Mouse (Mus musculus) cerebellum, postnatal 4 days (tissue): ENCODE measurements at regions not wholly inside any gene's neighbourhood (a gene's known extent, or its start where the extent isn't known, plus 50 kb on each side); places are given as distances from the start of the nearest gene placed in this dataset.
A peak's percentile ranks its signal among the peaks of the same experiment; 100 is the strongest.

Experiments used
- DNase-seq, 2 experiments: peaks; one replicate each; pipeline ENCODE4 v3.0.0; 2022; ENCODE audit warnings: low spot score in 2 of 2, mixed read lengths in 1 of 2

DNA sequence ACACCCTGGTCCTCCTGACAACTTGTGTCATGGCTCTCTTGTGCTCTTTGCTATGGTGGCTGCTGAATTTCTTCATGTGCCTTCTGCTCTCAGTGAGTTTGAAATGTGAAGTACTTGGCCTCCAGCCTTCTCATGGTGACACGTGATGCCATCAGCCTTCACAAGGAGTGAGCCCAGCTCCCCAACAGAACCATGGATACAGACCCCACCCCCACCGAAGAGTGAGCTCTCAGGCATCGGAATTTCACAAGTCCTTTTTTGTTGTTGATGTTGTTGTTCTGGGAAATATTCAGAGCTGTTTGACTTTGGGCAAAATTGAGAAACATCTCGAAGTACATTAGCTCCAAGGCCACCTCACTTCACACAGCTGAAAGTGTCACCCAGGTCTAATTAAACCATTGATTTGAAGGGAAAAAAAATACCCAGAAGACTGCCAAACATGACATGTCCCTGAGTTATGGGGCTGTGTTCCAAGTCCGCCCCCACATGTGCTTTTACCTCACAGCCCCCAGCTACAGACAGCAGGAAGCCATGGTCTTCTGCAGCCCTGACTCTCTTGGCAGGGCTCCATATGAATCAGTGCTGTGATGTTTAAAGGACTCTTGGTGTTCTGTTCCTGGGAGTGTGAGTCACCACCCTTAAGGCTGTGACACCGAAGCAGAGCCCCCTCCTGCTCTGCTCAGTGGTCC lies 205.2 kb upstream of the A230072I06Rik start:
- no peak for DNase-seq

DNA sequence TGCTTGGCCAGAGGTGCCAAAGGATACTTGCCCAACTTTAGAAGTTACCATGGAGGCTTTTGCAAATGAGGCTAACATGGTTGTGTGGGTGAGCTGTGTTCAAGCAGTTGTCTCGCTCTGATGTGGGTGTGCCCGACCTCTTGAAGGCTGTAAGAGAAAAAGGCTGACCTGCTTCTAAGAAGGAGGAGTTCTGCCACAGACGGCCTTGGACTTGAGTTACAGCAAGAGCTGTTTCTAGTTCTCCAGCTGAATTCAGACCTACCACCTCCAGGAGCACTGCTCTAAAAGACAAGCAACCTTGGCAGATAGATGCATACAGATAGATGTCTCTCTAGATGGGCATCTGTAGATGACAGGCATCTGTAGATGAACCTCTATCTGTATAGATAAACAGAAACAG lies 202.7 kb upstream of the A230072I06Rik start:
- DNase-seq: no peak

DNA sequence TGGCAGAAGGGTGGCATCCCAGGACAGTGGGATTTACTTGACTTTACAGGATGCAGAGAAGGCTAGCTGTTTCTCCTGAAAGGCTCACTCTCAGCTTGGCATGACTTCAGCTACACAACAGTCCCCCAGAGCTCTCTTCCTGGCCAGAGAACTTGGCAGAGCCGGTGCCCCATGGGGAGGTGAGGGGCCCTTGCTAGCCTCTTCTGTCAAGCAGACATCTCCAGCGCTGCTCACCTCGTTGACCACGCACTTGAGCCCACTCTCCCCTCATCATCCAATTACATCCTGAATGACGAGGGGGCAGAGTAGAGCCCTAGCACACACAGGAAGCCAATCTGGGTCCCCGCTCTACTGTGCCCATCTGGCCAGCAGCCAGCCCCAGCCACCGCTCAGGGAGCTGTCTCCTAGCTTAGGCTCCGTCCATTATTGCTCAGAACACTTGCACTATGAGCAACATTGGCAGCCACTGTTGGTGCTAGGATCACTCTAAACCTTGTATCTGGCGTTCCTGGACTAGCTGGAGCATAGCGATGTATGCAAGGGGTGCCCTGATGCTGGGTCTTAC lies 201.7 kb upstream of the A230072I06Rik start:
- peak in 1 of 2 experiments; percentile 50 for DNase-seq

DNA sequence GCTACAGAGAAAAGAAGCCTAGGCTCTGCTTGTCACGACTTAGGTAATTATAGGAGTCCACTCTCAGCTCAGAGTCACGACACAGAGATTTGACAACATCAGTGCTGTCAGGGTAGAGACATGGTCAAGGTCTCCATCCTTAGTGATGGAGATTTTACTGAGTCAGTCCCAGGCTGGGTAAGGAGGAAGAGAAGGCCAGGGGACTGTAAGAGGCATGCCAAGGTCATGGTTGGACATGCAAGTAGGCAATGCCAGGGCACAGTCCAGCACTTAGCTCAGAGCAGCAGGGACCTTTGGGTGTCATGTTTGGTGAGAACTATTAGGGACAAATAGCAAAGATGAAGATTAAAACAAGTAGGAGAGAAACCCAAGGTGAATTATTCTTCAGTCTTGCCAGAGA lies 200.7 kb upstream of the A230072I06Rik start:
- DNase-seq: no peak

DNA sequence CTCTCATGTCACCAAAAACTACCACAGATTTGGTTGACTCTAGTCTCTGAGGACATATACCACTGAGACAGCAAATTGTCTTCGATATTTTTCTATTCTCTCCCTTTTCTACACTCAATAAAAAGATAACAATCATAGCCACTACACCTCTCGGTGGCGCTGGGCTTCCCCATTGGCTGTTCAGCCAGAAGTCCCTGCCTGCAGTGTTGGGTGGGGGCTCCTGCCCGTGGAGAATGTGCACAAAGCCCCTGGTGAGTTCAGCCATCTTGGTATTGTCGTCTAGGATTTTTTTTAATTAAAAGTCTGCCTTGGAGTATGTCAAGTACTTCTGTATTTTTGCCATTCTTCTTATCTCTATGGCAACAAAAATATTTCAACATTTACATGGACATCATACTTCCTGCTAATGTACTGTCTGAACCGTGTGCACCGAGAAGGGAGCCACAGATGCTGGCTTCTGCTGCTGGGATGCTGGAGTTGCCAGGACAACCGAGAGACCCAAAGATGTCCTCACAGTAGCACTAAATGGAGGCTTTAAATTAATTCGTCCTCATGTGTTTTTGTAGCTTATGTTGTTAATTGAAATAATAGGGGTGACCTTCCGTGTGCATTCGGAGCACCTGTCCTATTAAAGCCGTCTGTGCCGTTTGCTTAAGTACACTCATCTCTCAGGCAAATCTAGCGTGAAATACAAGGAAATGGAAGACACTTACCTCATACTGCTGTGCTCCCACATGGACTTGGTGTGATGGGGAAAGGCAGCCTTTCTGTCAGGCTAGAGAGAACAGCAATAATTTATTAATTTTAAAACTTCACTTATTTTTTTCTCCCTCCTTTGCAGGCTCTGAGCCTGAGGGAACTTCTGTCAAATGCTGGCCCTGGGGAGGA lies 199.7 kb upstream of the A230072I06Rik start:
- DNase-seq: no peak

DNA sequence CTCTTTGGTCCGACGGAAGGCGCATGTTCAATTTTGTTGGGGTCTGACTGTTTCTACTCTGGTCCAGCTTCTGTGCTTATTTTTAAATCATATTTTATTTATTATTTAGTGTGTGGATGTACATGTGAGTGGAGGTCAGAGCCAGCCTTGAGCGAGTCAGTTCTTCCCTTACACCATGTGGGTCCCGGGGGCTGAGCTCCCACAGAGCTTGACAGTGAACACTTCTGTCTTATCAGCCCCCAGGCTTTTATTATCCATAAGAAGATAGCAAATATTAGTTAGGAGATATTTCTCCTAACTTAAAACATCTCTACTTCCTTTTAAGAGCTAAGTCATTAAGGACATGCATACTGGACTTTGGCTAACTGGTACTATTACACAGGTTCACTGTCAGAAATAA lies 197.1 kb upstream of the A230072I06Rik start:
- DNase-seq: no peak

DNA sequence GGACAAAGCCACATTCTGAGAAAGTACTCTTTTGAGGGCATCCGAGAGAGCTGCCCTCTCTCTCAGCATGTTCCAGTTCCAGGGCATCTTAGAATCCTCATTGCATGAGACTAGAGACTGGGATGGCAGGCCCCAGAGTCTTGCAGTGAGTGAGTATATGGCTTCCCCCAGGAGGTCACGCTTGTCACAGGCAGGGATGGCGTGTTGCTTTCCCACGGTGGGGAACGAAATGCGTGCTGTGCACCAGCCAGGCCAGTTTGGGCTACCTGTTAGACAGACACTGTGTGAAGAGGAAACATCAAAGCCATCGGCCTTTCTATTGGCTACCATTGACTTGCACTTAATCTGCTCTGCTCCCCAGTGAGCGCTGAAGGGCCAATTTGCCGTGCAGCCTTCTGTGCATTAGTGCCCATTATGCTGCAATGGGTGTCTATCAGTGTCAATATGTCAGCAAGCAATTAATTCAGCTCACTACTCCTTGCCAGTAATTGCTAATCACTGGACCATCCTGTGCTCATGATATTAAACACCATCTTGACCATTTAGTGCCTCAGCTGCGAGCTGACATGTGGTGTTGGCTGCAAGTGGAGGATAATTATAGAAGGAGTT lies 191.3 kb upstream of the A230072I06Rik start:
- no peak for DNase-seq

DNA sequence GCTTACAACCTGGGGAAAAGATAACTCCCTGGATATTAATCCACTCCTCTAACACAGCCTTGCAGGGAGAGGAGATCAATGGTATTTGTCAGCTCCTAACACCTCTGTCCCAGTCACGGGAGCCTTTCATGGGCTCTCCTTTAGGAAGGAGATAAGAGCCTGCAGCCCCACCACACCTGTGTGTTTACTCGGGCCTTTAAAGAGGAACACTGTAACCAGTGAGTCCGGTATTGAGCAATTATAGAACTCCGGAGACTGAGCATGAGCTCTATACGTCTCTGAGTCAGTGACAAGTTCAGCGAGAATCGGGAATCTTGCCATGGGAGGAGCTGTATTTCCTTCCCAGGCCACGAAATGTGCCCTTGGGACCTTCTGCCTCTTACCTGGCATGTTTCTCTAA lies 178.5 kb upstream of the A230072I06Rik start:
- no peak for DNase-seq

DNA sequence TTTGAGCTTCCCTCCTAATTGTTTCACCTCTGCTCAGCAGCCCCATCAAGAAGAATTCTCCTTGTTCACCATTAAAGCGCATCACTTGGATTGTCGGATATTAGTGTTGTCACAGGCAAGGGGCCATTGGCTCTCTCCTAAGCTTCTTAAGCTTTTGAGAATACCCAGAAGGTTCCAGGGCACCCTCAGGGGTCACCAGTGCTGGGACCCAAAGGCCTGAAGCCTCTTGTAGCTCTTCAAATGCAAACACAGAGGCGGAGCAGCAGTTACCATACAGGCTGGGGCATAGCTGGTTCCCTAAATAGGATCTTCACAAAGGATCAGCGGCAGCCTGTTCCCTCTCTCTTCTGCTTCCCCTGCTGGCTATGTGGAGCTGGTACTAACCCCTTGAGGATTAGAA lies 175.3 kb upstream of the A230072I06Rik start:
- DNase-seq: no peak

DNA sequence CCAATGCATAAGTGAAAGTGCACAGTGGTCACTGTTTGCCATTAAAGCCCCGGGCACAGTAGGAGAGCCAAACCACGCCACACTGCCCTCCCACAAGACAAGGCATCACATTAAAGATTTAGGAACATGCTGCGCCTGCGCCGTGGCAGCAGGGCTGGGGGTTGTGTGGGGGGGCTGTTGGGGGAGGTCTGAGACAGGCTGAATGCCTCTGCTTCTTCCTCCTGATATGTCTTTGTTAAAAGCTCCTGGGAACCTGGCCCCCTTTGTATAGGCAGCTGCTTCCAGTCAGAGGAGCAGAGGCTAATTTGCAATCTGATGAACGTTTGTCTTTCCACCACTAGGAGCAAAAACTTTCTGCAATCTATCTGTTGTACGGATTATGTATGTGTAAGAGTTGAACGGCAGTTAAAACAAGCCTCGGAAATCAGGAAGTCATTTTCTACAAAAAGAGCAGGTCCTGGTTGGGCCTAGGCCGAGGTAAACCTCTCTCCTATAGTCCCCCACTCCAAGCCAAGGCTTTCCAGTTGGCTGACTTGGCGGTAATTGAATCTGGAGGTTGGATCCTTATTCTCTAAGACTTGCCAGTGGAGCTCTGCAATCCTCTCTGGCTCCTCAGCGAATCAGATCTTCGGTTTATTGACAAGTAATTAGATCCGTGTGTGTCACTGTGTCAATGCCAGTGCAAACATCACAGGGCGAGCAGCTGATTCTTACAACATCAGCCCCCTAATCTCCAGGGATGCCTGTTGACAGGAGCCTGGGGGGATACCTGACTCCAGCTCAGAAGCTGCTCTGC lies 173.3 kb upstream of the A230072I06Rik start:
- no peak for DNase-seq

DNA sequence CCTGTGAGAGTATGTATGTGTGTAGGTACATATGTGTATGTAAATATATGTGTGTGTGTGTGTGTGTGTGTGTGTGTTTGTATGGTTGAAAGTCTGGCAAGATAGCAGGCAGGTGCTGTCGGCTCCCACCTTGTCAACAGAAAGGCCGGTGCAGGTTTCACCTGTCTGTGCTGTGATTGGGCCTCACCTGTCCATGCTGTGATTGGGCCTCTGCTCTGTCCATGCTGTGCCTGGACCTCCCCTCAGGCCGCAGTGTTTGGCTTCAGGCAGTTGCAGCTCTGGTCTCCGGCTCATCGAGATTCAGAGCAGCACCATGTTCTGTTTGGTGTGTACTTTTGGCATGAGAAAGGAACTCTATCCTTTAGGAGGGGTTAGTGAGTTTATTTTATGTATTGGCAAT lies 170.0 kb upstream of the A230072I06Rik start:
- DNase-seq: no peak

DNA sequence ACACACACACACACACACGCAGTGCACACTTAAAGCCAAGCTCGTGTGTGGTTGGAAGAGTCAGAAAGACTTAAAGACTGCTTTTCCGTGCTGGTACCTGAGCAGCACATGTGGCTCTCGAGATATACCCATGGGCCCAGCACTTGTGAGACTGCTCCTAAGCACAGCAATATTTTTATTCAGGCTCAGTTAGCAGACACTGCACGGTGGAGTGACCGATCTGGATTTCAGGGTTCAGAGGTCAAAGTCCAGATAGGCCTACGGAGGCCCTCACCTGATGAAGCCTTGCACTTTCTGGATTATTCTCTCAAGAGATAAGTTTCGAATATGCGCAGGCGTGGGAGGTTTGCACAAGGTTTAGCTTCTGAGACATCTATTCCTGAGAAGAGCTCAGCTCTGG lies 167.0 kb upstream of the A230072I06Rik start:
- no peak for DNase-seq

DNA sequence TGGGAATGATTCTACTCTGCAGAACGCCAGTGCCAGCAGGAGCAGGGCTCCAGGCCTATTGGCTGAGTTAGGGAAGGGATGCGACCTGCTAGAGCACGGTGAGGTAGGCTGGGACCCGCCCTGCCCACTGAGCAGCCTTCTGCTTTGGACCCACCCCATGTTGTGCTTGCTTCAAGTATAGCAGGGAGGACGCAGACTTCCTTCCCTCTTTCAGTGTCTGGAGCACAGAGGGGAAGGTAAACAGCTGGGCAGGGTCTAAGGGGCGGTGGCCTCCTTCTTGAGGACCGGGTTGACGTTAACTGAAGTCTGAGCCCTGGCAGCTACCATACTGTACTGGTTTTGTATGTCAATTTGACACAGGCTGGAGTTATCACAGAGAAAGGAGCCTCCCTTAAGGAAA lies 165.6 kb upstream of the A230072I06Rik start:
- no peak for DNase-seq

DNA sequence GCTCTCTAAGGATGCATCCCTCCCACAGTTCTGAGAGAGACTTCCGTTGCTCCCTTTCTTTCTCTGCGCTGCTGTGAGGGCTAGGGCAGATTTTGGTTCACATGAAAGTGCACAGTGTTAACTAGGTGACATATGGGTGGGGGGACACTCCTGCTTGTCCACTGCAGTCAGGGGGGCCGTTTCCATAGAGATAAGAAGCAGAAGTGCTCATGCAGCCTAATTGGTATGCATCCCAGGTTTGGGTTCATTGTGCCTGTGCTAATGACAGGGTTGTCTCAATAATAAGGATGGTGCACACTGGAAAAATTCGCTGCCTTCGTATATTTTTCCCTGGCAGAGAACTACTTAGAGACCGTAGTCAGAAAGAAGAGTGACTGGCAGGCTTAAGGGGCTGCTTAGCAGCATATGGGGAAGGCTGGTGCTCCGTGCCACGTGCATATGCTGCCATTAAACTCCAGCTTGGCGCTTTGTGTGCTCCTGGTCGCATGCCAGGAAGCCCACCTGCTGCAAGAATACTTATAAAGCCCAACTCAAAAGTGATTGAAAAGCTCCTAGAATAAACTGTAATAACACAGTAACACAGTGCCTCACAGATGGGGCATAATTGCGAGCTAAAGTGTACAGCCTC lies 152.1 kb upstream of the A230072I06Rik start:
- peak; percentile 35 to 79 for DNase-seq

DNA sequence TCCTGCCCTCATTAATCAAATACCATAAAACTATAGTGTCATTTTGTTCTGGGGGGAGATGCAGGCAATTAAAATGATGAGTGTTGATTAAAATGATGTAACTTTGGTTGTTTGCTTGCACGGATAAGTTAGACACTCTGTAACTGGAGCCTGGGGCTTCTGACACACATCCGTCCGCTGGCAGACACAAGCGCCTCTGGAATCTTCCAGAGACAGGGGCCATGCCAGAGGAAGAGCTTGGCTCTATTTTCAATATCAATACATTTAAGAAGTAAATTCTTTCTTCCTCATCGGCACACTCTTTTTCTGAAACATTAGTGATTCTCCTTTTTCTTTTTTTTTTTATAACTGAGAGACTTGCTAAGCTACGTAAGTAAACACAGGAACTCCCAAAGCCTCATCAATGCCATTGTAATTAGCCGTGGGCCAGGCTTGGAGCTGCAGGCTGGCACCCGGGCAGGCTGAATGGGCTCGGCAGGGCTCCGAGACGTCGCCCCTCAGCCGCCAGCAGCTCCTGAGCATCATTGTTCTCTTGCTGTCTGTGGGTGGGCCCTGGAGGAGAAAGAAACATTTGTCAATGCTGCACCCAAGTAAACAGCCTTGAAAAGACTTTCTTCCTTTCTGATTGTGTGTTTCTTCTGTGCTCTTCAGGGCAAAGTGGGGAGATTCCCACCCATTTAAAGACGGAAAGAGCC lies 151.4 kb upstream of the A230072I06Rik start:
- DNase-seq: peak in 1 of 2 experiments; percentile 34

DNA sequence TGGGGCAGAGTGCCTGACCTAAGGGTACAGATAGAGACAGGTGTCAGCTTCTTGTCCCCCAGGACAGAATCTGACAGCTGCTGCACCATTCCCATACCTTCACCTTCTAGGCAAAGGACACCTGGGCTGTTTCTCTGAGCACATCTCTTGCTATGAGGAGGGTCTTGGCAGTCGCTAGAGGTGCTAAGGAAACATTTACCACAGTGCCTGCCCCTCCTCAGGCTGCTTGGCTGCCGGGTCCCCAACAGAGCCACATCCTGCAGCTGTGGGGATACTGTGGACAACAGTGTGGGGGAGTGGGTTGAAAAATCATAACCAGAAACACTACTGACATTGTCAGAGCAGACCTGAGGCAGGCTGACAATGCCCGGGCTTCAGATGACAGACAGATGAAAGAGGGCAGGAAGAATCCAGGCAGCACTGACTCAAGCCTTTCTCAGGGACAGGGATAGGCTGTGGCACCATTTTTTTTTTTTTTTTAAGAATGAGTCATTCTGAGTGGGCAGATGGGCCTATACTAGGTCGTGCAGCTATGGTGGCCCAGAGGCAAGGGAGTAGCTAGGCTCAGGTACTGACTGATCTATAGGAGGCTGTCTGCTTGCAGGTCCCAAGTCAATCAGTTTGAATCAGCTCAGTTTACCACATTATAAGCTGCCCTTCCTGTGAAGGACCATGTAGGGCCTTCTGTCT lies 150.7 kb upstream of the A230072I06Rik start:
- DNase-seq: no peak

DNA sequence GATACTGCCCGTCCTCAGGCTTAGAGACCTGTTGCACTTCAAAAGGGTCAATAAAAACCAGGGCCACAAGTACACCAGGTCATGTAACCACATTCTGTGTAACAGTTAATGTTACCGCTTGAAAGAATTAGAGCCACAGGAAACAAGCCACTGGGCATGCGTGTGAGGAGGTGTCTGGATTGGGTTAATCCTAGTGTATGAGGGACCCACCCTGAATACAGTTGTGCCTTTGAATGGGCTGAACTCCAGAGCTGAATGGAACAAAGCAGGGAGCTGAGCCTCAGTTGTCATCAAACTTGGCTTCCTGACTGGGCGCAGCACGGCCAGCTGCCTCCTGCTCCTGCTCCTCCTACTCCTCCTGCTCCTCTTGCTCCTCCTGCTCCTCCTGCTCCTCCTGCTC lies 148.0 kb upstream of the A230072I06Rik start:
- DNase-seq: no peak

DNA sequence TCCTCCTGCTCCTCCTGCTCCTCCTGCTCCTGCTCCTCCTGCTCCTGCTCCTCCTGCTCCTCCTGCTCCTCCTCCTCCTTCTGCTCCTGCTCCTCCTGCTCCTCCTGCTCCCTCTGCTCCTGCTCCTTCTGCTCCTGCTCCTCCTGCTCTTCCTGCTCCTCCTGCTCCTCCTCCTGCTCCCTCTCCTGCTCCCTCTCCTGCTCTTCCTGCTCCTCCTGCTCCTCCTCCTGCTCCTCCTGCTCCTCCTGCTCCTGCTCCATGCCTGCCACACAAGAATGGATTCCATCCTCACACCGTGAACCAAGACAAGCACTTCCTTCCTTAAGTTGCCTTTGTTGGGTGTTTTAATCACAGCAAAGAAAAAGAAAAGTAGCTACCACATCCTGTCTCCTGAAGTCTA lies 144.4 kb upstream of the A230072I06Rik start:
- DNase-seq: no peak

DNA sequence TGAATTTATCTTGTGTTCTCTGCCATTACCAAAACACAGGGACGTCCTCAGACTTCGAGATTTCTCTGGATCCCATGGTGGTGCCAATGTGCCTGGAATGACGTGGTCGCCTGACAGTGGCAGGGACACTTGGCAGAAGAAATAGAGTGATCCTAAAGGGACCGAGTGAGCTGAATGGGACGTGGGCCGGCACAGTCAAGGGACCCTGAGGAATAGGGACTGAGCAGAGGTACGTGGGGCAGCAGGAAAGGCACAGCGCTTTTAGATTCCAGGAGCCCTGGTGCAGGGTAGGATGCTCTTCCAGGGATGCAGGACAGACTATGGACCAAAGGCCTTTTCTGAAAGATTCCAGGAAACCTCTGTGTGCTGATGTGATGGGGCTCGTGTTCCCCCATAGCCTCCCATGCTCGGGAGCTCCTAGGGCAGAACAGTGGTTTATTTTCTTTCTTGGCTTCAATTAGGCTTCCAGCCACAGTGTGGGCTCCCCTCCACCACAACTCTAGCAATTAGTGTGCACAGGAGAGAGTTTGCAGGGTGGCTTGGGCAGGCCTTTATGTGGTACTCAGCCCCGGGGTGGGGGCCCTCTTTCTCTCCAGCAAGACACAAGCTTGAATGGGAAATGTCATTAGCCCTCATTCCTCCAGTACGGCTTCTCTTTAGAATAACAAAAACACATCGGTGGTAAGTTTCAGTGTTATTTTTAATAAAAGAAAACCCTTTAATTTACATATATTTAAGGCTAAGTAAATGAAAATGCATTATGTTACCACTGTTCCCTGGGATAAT lies 143.0 kb upstream of the A230072I06Rik start:
- no peak for DNase-seq
